Mouse (Mus musculus): Measurements from ENCODE around the gene Olfr224. TPM values are rescaled to one million over a fixed set of nuclear protein-coding genes. Genes with fewer than 3 reads are reported as not detected.
"Not testable (repeated sequence)": the region's sequence is repeated elsewhere in the genome, so short reads cannot be mapped to it uniquely, and the experiment has no call there.

The Olfr224 gene
- polyA plus RNA-seq (2017; shearing (Covaris generic)): under 1 TPM in 1 of 2 experiments, not detected in 1; 0.36 TPM

DNA sequence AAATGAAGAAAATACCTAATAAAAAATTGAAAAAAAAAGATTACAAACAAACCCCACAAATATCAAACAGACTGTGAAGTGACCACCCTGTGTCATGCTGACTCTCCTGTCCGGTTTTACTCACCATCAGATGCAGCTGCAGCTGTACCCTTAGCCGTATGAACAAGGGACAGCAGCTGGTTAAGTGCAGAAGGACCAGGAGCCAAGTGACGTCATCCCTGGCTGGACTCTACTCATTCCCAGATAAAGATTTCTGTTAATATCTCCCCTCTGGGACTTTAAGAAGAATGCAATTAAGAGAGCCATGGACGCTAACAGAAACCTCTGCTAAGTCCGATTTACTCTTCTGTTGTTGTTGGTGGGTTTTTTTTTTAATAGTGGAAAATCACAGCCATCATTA is at the start of gene Olfr224:
Gene Olfr224, minus strand, starts transcription at position 149 of the 400 bp plus-strand sequence.
- ATAC-seq: no peak

DNA sequence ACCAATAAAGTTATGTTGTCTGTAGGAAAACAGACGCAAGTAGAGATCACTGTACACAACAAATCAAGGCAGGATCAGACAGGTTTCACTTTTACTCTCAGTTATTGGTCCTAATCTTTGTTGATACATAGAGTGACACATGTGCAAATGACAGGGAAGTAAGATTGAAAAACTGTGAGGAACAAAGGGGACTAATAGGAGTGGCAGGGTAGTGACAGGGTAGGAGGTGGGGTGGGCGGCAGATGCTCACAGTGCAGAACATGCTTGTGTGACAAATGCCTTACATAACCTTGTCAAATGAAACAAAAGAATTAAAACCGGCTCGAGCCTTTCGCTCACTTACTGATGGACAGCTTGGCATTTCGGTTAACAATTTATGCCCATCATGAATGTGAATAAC is 48.4 kb upstream of the Olfr224 start:
- ATAC-seq: no peak

DNA sequence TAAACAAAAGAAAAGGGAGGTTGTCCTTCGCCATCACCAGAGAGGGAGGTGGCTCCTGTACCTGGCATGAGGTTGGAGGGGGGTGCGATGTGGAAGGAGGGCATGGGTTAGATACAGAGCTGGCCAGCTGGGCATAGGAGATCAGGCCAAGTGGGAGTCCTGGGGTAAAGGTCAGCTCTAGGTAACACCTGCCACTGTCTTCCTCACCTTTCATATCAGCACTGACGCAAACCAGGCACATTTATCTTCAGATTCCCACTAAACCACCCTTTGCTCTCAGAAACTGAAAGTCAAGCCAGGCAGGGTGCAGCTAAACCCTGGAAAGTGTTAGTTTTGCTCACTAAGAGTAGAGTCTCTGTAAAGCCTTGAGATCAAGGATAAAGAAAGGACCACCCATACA is 48.0 kb upstream of the Olfr224 start:
- ATAC-seq: no peak

DNA sequence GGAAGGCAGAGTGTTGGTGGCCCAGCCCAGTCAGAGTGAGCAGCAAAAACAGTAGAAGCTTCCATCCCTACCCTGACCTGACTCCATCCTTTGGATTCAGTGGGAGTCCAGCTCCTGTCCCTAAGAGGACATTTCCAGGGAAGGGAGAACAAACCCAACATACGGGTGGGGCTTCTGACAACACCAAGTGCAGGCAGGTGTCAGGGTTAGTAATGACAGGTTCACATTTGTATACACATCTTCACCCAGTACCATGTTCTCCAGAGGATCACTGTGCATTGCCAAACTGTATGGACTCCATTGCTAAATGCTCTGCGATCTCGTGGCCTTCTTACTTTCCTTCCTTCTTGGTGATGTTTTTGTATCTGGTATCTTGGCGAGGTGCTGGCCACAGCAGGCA is 45.6 kb upstream of the Olfr224 start, which contains the start of gene 2210407C18Rik:
Gene 2210407C18Rik, minus strand, starts transcription at position 101 of the 400 bp plus-strand sequence.
- no peak for ATAC-seq

DNA sequence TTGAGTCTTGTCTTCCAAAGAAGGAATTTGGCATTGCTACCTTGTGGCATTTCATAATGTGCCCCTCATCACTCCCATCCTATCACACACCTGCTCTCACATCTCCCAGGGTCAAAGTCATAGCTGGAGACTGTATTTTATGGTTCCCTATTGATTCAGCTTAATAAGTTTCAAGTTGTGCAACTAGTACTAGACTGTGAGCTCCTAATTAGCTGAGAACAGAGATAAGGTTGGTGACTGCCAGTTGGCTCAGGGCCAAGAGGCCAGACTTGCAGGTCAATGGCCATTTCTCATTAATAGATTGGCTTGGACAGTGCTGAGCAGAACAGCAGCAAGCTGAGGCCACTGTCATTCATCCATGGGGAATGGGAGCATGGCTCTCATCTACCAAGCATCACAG is 44.2 kb upstream of the Olfr224 start:
- no peak for ATAC-seq

DNA sequence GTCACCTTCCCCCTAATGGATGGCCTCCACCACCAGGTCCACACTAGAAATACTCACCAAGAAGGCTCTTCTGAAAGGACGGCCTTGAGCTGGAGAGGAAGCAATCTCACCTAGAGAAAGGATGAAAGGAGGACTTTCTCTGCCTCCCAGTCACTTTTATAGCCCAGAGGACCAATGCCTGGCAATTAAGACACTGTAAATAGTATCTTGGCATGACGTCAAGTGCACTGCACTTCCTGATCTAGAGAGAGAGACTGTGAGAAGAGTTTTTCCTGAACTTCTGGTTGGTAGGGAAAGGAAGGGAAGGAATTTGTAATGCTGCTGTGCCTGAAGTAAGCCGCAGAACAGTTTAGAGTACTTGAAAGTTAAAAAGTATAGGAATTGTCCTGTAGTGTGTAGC is 43.0 kb upstream of the Olfr224 start:
- ATAC-seq: no peak

DNA sequence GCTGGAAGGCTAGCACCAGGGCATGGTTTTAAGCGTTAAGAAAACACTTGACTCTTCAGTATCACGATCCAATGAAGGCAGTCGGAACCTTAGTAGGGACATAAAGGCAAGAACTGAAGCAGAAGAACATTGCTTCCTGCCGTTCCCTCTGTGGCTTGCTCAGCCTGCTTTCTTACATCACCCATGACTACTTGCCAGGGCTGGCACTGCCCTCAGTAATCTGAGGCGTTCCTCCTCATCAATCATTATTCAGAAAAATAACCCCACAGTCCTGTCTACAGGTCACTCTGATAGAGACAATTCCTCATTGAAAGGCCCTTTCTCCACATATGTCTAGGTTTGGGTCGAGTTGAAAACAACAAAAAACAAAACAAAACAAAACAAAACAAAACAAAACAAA is 36.7 kb upstream of the Olfr224 start:
- no peak for ATAC-seq

DNA sequence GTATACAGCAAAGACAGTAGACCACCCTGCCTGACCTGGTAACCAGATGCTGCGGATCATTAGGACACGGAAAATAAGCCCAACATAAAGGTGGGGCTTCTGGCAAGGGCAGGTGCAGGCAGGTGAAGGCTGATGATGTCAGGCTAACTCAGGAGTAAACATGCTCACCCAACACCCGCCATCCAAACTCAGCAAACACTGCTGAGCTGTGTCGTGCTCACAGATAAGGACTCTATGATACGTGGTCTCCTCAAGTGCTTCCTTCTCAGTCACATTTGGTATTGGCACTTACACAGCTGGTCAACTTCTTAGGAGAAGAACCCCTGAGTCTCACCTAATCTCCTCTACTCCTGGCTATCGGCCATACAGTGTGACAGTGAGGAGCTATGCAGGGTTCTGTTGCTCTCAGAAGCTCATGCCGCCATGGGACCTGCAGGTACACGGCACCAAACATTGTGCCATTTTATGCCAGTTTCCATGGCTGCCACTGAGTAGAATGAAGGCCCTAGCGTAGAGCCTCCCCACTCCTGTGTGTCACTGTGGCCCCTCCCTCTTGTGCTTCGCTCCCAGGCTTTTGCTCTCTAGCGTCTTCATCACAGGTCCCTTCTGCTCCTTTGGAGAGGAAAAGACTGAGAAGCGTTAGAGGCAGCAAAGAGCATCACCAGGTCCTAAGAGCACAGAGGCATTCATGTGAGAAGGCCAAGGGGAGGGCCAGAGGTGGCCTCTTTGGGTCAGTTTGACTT is 36.0 kb upstream of the Olfr224 start:
- ATAC-seq: no peak

DNA sequence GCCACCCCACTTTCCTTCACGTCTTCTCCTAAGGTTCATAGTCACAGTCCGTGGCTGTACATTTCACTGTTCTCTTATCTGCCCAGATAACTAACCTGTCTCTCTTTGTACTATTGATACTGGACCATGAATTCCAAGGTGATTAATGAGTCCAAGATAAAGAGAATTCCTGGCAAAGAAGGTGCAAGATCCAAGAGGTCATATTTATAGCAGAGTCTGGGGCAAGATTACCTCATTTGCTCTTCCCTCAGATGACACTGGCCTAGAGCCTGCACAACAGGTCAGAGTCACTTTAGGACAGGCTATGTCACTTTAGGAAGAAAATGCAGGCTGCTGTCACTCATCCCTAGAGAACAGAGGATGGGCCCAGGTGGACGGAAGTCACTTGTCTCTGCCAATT is 34.9 kb upstream of the Olfr224 start:
- ATAC-seq: no peak

DNA sequence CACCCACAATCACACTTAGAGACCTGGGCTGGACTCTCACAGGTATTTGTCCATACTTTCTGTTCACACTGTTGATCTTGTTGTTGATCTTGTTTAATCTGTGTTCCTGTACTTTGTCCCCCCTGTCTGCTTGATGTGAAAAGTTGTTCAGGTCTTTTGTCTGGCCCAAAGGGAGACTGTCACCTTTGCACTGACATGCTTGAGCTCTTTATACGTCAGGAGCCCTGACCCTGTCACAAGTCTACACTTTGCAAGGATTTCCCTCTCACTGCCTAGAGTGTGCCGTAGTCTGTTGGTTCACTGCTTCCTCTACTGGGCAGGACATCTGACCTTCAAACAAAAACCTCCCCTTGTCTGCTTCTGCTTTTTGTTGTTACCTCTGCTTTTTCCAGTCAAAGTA is 34.3 kb upstream of the Olfr224 start:
- ATAC-seq: no peak

DNA sequence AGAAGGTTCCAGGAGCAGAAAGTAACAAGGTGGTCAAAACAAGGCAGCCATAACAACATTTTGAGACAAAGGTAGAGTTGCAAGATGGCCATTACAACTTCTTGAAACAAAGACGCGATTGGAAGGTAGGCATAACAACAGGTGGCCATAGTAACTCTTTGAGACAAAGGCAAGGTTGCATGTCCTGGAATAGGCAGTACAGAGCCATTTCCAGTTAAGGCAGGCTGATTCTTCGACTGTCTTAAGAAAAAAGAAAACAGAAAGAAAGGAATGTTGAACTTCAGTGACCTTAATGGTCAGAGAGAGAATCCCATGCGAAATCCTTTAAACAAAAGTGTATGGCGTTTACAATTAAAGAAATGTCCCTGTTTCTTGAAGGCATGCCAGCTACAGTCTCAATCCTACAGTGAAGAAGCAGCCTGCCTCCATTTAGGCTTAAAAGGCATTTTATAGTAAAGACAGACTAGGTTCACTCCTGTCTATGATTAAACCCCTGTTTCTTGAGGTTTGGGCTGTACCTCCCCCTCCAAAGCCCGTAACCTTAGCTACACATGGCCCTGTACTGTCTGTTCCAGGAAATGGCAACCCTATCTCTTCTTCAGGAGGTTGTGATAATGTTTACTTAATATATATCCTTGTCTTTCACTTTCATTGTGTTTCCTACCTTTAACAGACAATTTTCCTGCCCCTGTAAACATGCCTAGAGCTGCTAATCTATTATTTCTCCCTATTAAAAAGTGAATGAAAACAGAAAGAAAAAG is 32.6 kb upstream of the Olfr224 start:
- no peak for ATAC-seq

DNA sequence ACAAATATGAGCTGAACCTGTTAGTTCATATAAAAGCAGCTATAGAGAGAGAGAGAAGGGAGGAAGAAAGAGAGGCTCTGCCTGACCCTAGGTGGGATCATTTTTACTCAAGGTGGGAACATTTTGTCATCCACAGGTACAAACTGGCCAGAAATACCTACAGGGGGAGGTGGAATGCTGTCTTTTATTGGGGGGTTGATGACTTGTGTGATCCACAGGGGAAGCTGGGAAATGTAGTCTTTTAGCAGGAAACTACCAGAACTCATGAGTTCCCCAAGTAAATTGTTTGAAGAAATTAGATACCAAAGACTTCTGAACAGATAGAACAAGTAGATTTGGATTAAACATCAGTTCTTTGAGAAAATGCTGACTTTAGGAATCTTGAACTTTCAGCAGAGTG is 31.7 kb upstream of the Olfr224 start:
- no peak for ATAC-seq

DNA sequence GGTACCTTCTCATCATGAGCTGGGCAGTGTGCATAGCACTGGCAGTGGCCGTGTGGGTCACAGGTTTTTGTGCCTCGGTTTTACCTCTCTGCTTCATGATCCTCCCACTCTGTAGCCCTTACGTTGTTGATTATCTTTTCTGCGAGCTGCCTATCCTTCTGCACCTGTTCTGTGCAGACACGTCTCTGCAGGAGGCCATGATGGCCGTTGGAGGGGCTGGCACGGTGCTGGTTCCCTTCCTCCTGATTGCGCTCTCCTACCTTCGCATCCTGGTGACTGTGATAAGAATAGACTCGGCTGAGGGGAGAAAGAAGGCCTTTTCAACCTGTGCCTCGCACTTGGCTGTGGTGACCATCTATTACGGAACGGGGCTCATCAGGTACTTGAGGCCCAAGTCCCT is 27.5 kb upstream of the Olfr224 start:
- no peak for ATAC-seq

DNA sequence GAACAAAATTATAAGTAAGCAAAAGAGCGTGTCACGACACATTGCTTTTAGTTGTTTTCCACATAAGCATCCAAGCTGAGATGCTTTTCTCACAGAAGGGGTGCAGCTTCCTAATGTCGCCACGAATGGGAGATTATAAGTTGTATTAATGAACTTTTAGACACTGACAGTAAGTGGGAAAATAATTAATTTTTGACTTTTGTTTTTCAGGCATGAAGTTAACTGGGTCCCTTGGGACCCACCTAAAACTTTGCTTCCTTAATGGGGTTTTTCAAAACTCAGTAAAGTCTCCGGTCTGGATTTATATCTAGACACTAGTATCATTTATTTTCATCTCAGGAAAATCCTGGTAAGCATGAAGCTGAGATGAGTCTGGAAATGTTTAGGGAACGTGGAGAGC is 24.5 kb upstream of the Olfr224 start, which contains the start of gene Olfr324:
Gene Olfr324, plus strand, starts transcription at position 301 of the 400 bp plus-strand sequence.
- ATAC-seq: no peak

DNA sequence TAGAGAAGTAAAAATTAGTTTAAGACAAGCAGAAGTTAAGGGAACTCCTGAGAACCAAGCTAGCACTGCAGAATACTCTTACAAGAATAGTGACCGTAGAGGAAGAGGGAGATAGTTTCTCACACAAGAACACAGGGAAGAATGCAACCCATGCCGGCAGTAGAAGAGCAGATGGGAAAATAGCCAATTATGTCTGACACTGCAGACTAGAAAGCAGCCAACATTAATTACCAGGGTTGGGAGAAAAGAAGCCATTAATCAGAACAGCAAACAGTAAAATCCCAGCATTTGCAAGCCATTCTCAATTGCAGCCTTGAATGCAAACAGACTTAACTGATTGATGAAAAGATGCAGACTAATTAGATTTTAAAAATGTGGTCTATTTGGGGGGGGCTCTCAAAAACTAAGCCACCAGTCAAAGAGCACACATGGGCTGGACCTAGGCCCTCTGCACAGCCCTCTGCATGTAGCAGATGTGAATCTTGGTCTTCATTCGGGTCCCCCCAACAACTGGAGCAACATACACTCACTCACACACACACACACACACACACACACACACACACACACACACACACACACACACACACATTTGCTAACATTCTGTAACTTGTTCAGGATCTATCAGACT is 18.4 kb upstream of the Olfr224 start:
- no peak for ATAC-seq

DNA sequence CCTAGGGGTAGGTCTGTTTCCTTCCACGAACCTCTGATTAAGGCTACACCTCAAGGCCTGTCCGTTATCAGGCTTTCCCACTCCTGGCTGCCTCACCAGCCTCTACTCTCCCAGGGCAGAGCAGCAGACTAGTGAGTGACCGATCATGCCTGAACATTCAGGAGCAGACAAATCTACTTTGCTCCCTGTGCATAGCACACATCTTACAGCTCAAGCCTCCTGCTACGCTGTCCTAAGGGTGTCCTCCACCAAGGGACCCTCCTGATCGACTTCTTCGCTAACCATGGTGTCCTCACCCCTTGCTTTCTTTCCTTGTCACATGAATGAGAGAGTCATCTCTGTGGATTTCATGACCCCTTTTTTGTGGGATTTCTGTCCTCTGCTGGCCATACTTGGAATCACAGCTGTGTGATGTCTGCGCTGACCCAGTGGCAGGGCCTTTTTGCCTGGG is 17.6 kb upstream of the Olfr224 start:
- ATAC-seq: no peak

DNA sequence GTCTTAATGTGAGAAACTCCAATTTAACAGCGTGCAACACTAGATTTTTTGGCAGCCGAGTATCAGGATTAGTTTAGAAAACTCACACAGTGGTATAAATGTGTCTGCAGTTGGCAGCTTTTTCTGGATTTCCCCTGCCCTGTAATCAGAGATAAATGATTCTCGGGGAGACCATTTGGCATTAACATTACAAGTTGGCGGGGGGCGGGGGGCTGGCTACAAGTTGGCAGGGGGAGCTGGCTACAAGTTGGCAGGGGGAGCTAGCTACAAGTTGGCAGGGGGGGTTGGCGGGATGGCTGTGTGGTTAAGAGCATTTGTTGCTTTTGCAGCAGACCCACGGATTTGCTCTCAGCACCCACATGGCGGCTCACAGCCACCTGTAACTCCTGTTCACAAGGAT is 8.3 kb upstream of the Olfr224 start:
- ATAC-seq: no peak

DNA sequence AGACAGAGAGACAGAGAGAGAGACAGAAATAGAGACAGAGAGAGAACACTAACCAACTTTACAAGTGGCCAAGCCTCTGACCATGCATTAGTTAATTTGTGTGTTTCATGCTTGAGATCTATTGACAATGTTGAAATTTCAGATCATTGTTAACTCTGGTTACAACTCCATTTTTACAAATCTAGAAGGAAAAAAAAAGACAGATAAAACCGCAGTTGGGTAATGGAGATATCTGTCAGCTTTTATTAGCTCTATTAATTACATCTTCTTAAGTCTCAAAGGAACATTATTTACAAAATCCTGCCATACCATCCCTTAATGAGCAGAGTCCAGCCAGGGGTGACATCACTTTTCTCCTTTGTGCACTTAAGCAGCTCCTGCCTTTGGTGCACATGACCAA is 7.1 kb upstream of the Olfr224 start, which contains the start of gene Olfr325:
Gene Olfr325, plus strand, starts transcription at position 301 of the 400 bp plus-strand sequence.
- ATAC-seq: no peak

DNA sequence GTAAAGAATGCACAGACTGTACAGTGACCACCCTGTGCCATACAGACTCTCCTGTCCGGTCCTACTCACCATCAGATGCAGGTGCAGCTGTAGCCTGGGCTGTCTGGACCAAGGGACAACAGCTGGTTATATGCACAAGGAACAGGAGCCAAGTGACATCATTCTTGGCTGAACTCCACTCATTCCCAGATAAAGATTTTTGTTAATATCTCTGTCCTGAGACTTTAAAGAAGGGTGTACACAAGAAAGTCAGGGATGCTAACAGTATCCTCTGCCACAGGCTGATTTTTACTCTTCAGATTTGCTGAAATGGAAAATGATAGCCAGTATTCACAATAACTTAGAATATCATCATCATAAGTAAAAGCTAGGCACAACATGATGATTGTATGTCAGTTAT is 14.8 kb downstream of the Olfr224 start, which contains the start of gene Olfr328:
Gene Olfr328, minus strand, starts transcription at position 101 of the 400 bp plus-strand sequence.
- no peak for ATAC-seq

DNA sequence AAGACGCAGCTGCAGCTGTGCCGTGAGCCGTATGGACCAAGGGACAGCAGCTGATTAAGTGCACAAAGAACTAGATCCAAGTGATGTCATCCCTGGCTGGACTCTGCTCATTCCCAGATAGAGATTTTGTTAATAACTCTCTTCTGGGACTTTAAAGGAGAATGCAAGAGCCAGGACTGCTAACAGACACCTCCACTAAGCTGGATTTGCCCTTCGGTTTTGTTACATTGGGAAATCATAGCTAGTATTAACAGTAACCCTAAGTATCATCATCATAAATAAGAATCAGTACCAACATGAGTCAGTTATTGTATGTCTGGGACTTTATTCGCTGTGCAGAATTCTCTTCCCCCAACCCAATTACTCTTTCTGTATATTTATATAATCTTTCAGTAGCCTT is 24.0 kb downstream of the Olfr224 start, which contains the start of gene Olfr329-ps:
Gene Olfr329-ps, minus strand, starts transcription at position 101 of the 400 bp plus-strand sequence.
- no peak for ATAC-seq

DNA sequence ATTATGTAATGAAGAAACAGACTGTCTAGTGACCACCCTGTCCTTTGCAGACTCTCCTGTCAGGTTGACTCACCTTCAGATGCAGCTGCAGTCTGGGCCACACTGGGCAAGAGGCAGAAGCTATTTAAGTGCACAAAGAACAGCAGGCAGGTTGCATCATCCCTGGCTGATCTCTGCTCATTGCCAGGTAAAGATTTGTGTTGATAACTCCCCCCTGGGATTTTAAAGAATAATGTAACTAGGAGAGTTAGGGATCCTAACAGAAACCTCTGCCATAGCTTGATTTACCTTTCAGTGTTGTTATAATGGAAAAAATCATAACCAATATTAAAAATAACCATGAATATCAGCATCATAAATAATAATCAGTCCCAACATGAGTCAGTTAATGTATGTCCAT is 35.6 kb downstream of the Olfr224 start, which contains the start of gene Olfr330:
Gene Olfr330, minus strand, starts transcription at position 101 of the 400 bp plus-strand sequence.
- not testable (repeated sequence) for ATAC-seq

DNA sequence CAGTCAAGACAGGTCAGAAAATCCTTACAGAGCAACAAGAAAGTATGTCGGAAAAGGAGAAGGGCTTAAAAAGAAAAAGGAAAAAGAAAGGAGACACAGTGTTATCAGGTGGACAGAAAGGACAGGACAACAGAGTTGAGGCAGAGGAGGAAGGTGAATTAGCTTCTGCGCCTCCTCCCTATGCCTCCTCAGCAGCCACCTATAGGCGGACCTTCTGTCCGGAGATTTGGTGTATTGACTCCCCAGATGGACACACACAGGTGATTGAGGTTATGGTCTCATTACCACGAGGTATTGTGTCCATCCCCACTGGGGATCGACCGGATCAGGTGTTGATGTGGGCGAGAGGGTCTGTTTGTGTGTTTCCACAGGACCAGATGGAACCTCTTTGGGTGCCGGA is 50.6 kb downstream of the Olfr224 start:
- not testable (repeated sequence) for ATAC-seq

DNA sequence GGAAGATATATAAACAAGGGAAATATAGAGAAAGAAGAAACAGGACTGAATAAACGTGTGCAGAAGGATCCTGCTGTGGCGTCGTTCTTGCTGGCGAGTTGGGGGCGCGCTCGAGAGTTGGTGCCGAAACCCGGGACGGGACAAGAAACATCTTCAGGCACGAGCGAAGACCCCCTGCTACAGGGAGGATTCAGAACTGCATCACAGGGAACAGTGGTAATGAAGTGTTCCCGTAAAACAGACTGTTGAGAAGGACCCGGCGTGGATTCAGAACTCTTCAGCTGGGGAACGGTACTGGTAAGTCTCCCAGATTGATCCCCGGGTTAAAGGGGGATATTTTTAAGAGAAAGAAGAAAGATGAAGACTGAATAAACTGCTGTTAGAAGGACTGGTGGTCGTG is 51.4 kb downstream of the Olfr224 start:
- ATAC-seq: not testable (repeated sequence)
